Mouse (Mus musculus) spleen, embryonic (tissue): ENCODE data around the gene Marcksl1.

ENCODE experiments used
- CTCF ChIA-PET: fragments of 350-600 bp; sonication (Branson Sonifier 250); formaldehyde crosslinking; loops from one replicate; lab custom pipeline; 2022; lab: Charles Lee

Gene Marcksl1

GRCm38 (mm10) chr4:129555421-129555861 lies 42.1 kb downstream of the Marcksl1 start:
- CTCF ChIA-PET = interaction anchor here (0.6 to 1.5 kb wide), 4 partner anchors 16 to 36 kb away, joined by 3 to 7 read pairs (median 3); no protein-coding TSS in a partner anchor

- CTCF ChIA-PET = interaction anchor here (0.6 to 1.5 kb wide), 5 partner anchors 16 to 35 kb away, joined by 3 to 7 read pairs (median 3); no protein-coding TSS in a partner anchor
Measured at GRCm38 (mm10) chr4:129555862-129556531, 42.6 kb downstream of the Marcksl1 start.

DNA sequence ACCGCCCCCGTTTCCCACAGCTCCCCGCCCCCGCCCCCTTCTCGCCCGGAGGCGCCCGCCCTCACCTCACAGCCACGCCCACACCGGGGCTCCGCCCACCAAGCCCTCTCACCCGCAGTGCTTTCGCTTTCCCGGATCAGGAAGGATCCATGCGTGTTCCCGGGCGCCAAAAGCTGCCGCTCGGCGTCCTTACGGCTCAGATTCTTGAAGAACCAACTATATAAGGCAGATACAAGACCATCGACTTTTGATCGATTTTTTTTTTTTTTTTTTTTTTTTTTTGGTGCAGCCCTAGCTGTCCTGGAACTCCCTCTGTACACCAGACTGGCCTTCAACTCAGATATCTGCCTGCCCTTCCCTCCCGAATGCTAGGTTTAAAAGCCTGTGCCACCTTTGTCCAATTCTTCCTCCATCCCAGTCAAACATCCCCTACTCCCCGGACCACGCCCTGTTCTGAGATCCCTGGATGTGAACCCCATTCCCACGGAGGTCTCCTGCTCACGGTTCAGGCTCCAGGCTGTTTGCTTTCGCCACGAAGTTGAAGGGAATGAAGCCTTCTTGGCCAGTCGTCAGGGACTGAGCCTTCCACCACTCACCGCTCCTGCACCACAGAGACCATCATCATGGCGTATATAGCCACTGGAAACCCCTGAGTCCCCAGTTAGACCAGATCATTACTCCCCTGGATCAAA lies 43.3 kb downstream of the Marcksl1 start:
- CTCF ChIA-PET = interaction anchor here (1.0 kb wide), 2 partner anchors 15 to 26 kb away, joined by 3 to 7 read pairs; no protein-coding TSS in a partner anchor

DNA sequence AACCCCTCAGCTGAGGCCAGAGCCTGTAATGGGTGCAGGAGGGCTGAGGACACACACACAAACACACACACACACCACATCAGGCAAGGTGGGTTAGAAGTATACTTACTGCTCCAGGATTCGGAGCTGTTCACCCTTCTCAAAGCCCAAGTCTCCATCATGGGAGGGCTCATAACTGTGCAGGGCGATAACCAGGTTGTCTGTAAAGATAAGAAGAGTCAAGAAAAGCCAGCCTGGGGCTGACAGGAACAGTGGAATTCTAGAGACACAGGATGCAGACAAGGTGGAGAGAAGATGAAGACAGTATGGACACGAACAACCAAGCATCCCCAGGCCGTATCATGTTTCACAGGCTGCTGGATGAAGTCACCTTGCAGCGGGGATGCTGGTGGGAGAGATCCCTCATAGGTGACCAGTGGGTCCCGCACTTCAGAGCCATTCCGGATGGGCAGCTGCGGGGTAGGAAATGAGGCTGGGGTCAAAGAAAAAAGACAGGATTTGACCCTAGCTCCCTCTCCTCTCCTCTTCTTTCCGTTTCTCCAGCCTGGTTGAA lies 44.0 kb downstream of the Marcksl1 start:
- CTCF ChIA-PET = interaction anchor here (1.0 kb wide), 1 partner anchor 20 kb away, joined by 3 read pairs; the partner anchor contains the start of gene Fam167b

DNA sequence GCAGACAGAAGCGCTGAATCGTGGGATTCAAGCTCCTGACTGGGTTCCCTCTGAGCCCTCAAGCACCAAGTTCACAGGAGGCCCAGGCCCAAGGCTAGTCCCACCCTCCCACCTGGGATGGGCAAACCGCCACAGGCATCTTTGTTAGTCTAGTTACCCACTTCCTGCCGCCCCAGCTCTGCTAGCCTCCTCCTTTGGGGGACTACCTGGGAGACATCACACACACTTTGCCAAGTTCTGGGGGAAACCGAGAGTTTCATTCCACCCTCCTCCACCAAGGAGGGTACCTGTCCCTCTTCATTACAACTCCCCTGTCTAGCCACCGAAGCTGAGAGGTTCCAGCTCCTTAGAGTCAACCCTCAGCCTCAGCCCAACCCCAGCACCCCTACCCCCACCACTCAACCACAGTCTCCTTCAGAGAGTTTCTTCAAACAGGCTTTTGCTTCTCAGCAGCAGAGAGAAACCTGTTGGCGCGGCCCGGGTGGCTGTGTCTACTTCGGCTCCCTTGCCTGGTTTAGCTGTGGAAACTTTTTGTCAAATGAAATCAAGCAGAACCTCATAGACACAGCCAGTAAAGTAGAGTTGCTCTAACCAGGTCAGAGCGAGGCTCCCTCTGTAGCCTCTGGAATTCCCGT lies 45.1 kb downstream of the Marcksl1 start:
- CTCF ChIA-PET = interaction anchor here (0.8 kb wide), 1 partner anchor 8 kb away, joined by 3 read pairs; no protein-coding TSS in a partner anchor

DNA sequence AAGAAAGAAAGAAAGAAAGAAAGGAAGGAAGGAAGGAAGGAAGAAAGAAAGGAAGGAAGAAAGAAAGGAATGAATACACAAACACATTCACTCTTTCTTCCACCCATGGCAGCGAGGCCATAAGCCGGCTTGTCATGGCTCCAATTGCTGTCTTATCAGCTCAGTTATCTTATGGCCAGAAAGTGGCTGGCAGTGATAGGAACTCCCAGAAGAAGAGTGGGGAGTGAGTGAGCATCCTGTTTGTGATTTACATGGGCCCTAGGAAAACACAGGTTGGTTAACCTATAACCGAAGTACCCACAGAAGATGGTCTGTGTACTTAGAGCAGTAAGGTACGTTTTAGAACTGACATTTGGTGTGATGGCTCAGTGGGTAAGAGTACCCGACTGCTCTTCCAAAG lies 47.8 kb downstream of the Marcksl1 start:
- CTCF ChIA-PET = no interaction called here

DNA sequence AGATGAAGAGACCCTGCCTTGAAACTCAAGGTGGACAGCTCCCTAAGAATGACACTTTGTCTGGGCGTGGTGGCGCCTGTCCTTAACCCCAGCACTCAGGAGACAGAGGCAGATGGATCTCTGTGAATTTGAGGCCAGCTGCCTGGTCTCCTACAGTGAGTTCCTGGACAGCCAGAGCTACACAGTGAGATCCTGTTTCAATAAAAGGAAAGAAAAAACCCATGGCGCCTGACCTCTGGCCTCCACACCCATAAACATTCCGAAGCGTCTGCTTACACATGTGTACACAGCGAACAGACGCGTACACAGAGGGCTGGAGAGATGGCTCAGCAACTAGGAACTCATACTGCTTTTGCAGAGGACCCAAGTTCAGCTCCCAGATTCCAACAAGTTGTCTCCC lies 50.3 kb downstream of the Marcksl1 start:
- CTCF ChIA-PET = no interaction called here

- CTCF ChIA-PET = interaction anchor here (0.7 kb wide), 1 partner anchor 152 kb away, joined by 5 read pairs; no protein-coding TSS in a partner anchor
Measured at GRCm38 (mm10) chr4:129565139-129565538, 51.8 kb downstream of the Marcksl1 start.
